Mouse (Mus musculus): ENCODE results near the gene Nlgn3. TPM values are rescaled to one million over a fixed set of nuclear protein-coding genes. Genes with fewer than 3 reads are reported as not detected.

The Nlgn3 gene
- total RNA-seq, 2 experiments from 2014 or later = 144 to 152 TPM

DNA sequence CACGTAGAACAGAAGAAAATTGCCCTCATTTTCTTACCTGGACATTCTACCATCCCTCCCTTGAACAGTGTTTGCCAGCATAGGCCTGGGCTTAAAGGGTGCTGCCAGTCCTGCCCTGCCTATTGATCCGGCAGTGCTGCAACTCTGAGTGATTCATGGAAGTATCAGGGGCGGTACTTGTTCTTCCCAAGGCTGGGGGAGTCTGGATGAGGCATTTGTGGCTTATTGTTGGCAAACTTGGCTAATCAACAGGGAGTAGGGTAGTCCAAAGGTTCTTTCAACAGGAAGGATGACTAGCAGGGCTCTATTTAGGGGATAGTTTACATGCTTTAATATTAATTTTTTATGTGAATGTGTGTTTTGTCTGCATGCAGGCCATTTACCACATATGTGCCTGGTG, 71.6 kb downstream of the Nlgn3 start:
- DNase-seq (ENCODE audit: low spot score in 2 of 2) = no peak

DNA sequence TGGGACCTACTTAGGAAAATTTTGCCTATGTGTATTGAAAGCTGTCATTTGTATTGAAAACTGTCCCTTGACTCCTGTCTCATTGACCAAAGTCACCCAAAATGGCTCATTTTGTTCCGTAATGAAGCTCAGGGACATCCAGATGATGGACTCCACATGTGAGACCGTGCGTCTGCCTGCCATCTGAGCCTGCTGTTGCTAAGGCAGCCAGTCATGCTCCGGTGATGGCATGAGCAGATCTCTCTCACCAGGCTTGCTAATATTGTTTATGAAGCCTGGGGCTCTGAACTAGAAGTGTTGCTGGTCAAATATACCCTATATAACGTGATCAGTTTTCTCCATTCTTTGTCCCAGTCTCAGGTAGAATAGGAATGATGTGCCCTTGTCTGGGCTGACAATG, 74.0 kb downstream of the Nlgn3 start:
- DNase-seq (ENCODE audit: low spot score in 2 of 2) = no peak

Other genes with a start within 250 kb of the Nlgn3 start
- gene Tex11, start 239.5 kb upstream of the Nlgn3 start, total RNA-seq (2021) = not detected
- 1 to 10 TPM; 6.0 to 6.1 TPM for gene Slc7a3, start 213.1 kb upstream of the Nlgn3 start, total RNA-seq (2021)
- gene Snx12, start 76.6 kb upstream of the Nlgn3 start, total RNA-seq (2021) = 10 to 100 TPM; 75.7 to 80.7 TPM
- 10 to 100 TPM; 16.1 to 19.1 TPM for gene Foxo4, start 44.6 kb upstream of the Nlgn3 start, total RNA-seq (2021)
- not detected for gene Gm614, start 35.2 kb upstream of the Nlgn3 start, total RNA-seq (2021)
- gene Il2rg, start 30.9 kb upstream of the Nlgn3 start, total RNA-seq (2021) = 1 to 10 TPM in 1 of 2 experiments, under 1 TPM in 1; 0.86 to 1.3 TPM
- not detected for gene Gm20489, start 30.1 kb upstream of the Nlgn3 start, total RNA-seq (2021)
- gene Med12, start 25.1 kb upstream of the Nlgn3 start, total RNA-seq (2021) = 10 to 100 TPM; 20.5 to 22.3 TPM
- gene Gjb1, start 77.2 kb downstream of the Nlgn3 start, total RNA-seq (2021) = 1 to 10 TPM; 8.9 to 9.8 TPM
- gene Zmym3, start 121.7 kb downstream of the Nlgn3 start, total RNA-seq (2021) = 100 to 1,000 TPM; 132 to 140 TPM
- gene Nono, start 130.2 kb downstream of the Nlgn3 start, total RNA-seq (2021) = 100 to 1,000 TPM; 113 to 121 TPM
- gene Itgb1bp2, start 149.9 kb downstream of the Nlgn3 start, total RNA-seq (2021) = 1 to 10 TPM in 1 of 2 experiments, under 1 TPM in 1; 0.47 to 1.1 TPM
- gene Taf1, start 233.6 kb downstream of the Nlgn3 start, total RNA-seq (2021) = 10 to 100 TPM; 48.8 to 49.9 TPM

All from left cerebral cortex, adult 18-20 months (tissue).